Mouse (Mus musculus) stomach, postnatal 0 days (tissue): Measurements from ENCODE around the gene Ext2.

Experiments
- CTCF ChIP-seq: IDR thresholded peaks from 2 replicates; pipeline ENCODE4 v1.5.1; 2016; ENCODE audit warnings: antibody characterized with exemption, low read depth, mild to moderate bottlenecking, moderate library complexity
- EP300 ChIP-seq: optimal IDR thresholded peaks from 2 replicates; pipeline ENCODE3; 2016; ENCODE audit warnings: antibody characterized with exemption

DNA sequence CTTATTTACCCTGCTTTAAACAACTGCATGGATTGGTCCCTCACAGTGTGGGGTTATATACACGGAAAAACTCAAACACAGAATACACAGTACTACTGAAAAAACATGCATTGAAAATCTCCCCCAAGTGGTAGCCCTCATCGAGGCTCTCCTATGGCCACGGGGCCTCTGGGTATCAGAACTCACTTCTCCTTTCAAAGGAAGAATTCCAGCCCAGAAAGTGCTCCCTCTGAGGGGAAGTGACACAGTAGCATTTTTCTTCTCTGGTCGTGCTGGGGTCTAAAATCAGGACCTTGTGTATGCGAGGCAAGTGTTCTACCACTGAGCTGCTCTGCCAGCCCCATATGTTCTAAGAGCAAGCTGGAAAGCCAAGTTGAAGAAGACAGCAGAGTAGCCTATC lies 39.7 kb downstream of the Ext2 start:
- TF ChIP-seq CTCF (no peak), EP300 (no peak)
